Mouse (Mus musculus) limb, embryonic 10.5 days (tissue): ENCODE data around the gene Dennd4c. TPM values are rescaled to one million over a fixed set of nuclear protein-coding genes. Genes with fewer than 3 reads are reported as not detected.
"Not testable (repeated sequence)": the region's sequence is repeated elsewhere in the genome, so short reads cannot be mapped to it uniquely, and the experiment has no call there.

Source experiments
- DNase-seq: peaks from one replicate; pipeline ENCODE4 v3.0.0-alpha.2; 2017; ENCODE audit warnings: low spot score
- H3K27ac ChIP-seq: fragments of 300-500 bp; sonication (generic); 2 replicates; pipeline ENCODE4 v1.5.1; 2016; ENCODE audit warnings: mild to moderate bottlenecking
- H3K27me3 ChIP-seq: fragments of 300-500 bp; sonication (generic); 2 replicates; pipeline ENCODE4 v1.6.1; 2016; ENCODE audit warnings: low read depth, mild to moderate bottlenecking; ENCODE audit not compliant: poor library complexity, severe bottlenecking
- H3K36me3 ChIP-seq: fragments of 300-500 bp; sonication (generic); 2 replicates; pipeline ENCODE4 v1.6.1; 2016; ENCODE audit warnings: mild to moderate bottlenecking, moderate library complexity
- H3K4me1 ChIP-seq: fragments of 300-500 bp; sonication (generic); 2 replicates; pipeline ENCODE4 v1.6.1; 2016
- H3K4me3 ChIP-seq: fragments of 300-500 bp; sonication (generic); 2 replicates; pipeline ENCODE4 v1.5.1; 2016; ENCODE audit warnings: mild to moderate bottlenecking, moderate library complexity
- H3K9me3 ChIP-seq: fragments of 300-500 bp; sonication (generic); replicated peaks from 2 replicates; pipeline ENCODE4 v1.6.1; 2016; ENCODE audit warnings: mild to moderate bottlenecking
- WGBS: fragments of 180-500 bp; shearing (Covaris S2); methylation state at CpG from one replicate; pipeline ENCODE4 v1.1.7; 2016; 5-methylcytosine and 5-hydroxymethylcytosine counted together
- polyA plus RNA-seq: library from polyadenylated mRNA; unstranded; fragments of >200 nt; fragmentation: Nextera tagmentation; extraction: Ambion mirVana; gene quantifications from 2 replicates; pipeline ENCODE4 v1.2.1, GENCODE M21; 2016

Gene Dennd4c
- polyA plus RNA-seq, 1 experiment from 2014 or later: 7.1 TPM

- Histone ChIP-seq H3K36me3 (peaks cover 65% of the 10 kb centered on the region), H3K9me3 (no peaks in the 10 kb centered on the region), H3K4me3 (no peak overlapping the region), H3K4me1 (no peaks in the 10 kb centered on the region), H3K27me3 (no peaks in the 10 kb centered on the region), H3K27ac (no peak overlapping the region)
- no peak for DNase-seq
- WGBS: 99% methylated on average over 2 of the region's 2 CpGs
Measured at GRCm38 (mm10) chr4:86831896-86832295, 83.5 kb downstream of the Dennd4c start.

- H3K9me3 ChIP-seq, H3K4me1 ChIP-seq, H3K27ac ChIP-seq, H3K4me3 ChIP-seq, H3K27me3 ChIP-seq, DNase-seq: not testable (repeated sequence)
- 99% methylated on average over 2 of the region's 2 CpGs for WGBS
- H3K36me3 ChIP-seq: peaks cover 78% of the 10 kb centered on the region
Measured at GRCm38 (mm10) chr4:86841141-86841540, 92.8 kb downstream of the Dennd4c start.

GRCm38 (mm10) chr4:86845384-86845783 is 97.0 kb downstream of the Dennd4c start:
- WGBS: 95% methylated on average over 3 of the region's 3 CpGs
- H3K36me3 ChIP-seq: peaks cover 73% of the 10 kb centered on the region

GRCm38 (mm10) chr4:86847246-86847645 is 98.9 kb downstream of the Dennd4c start:
- WGBS: 99% methylated on average over 2 of the region's 2 CpGs
- H3K36me3 ChIP-seq: peaks cover 71% of the 10 kb centered on the region

More at GRCm38 (mm10) chr4:86845384-86845783, 97.0 kb downstream of the Dennd4c start:
- DNase-seq: no peak
- H3K27ac ChIP-seq: no peak overlapping the region
- no peaks in the 10 kb centered on the region for H3K9me3 ChIP-seq
- H3K4me1 ChIP-seq: no peaks in the 10 kb centered on the region
- H3K27me3 ChIP-seq: no peaks in the 10 kb centered on the region
- H3K4me3 ChIP-seq: no peak overlapping the region

GRCm38 (mm10) chr4:86851331-86851730 is 103.0 kb downstream of the Dennd4c start:
- H3K4me3 ChIP-seq: no peak overlapping the region
- WGBS: 81% methylated on average over 2 of the region's 2 CpGs
- no peaks in the 10 kb centered on the region for H3K27me3 ChIP-seq
- no peak overlapping the region for H3K27ac ChIP-seq
- 0 out of 2 replicates have a peak, but pooled peaks cover 2% of the 10 kb centered on the region for H3K4me1 ChIP-seq
- H3K36me3 ChIP-seq: peaks cover 73% of the 10 kb centered on the region
- no peaks in the 10 kb centered on the region for H3K9me3 ChIP-seq
- no peak for DNase-seq

More at GRCm38 (mm10) chr4:86847246-86847645, 98.9 kb downstream of the Dennd4c start:
- Histone ChIP-seq H3K9me3 (no peaks in the 10 kb centered on the region), H3K27ac (no peak overlapping the region), H3K27me3 (no peaks in the 10 kb centered on the region), H3K4me3 (no peak overlapping the region), H3K4me1 (no peaks in the 10 kb centered on the region)
- no peak for DNase-seq

- no peaks in the 10 kb centered on the region for H3K9me3 ChIP-seq
- no peak for DNase-seq
- no peak overlapping the region for H3K27ac ChIP-seq
- peaks cover 69% of the 10 kb centered on the region for H3K36me3 ChIP-seq
- H3K4me1 ChIP-seq: 0 out of 2 replicates have a peak, but pooled peaks cover 2% of the 10 kb centered on the region
- H3K4me3 ChIP-seq: no peak overlapping the region
- no peaks in the 10 kb centered on the region for H3K27me3 ChIP-seq
- 63% methylated on average over 3 of the region's 3 CpGs for WGBS
Measured at GRCm38 (mm10) chr4:86852018-86852417, 103.7 kb downstream of the Dennd4c start.

- no peaks in the 10 kb centered on the region for H3K27me3 ChIP-seq
- H3K4me1 ChIP-seq: peaks cover 6% of the 10 kb centered on the region
- H3K36me3 ChIP-seq: peaks cover 60% of the 10 kb centered on the region
- DNase-seq: no peak
- H3K9me3 ChIP-seq: no peaks in the 10 kb centered on the region
- no peak overlapping the region for H3K27ac ChIP-seq
- 86% methylated on average over 4 of the region's 4 CpGs for WGBS
- no peak overlapping the region for H3K4me3 ChIP-seq
Measured at GRCm38 (mm10) chr4:86852813-86853590, 104.6 kb downstream of the Dennd4c start.

- DNase-seq: no peak
- 2% methylated on average over 50 of the region's 50 CpGs for WGBS
- Histone ChIP-seq H3K4me1 (peaks cover 9% of the 10 kb centered on the region), H3K27me3 (no peaks in the 10 kb centered on the region), H3K4me3 (peak overlapping the region; percentile 99), H3K27ac (peak overlapping the region; percentile 100), H3K36me3 (peaks cover 46% of the 10 kb centered on the region), H3K9me3 (no peaks in the 10 kb centered on the region)
Measured at GRCm38 (mm10) chr4:86856304-86857112, 108.2 kb downstream of the Dennd4c start.

- Histone ChIP-seq H3K36me3 (peaks cover 37% of the 10 kb centered on the region), H3K27ac (peak within 1 kb of the TSS; percentile 100), H3K9me3 (no peaks in the 10 kb centered on the region), H3K4me1 (peaks cover 9% of the 10 kb centered on the region), H3K27me3 (no peaks in the 10 kb centered on the region), H3K4me3 (peak within 1 kb of the TSS; percentile 99)
- peak; percentile 94 for DNase-seq
- under 1% methylated on average over 68 of the region's 68 CpGs for WGBS
Measured at GRCm38 (mm10) chr4:86857113-86858069, 109.0 kb downstream of the Dennd4c start, which contains the start of gene Rps6. Gene Rps6 (minus strand): TSS chr4:86857412.

- H3K4me3 ChIP-seq: peak overlapping the region; percentile 99
- H3K27me3 ChIP-seq: no peaks in the 10 kb centered on the region
- DNase-seq: no peak
- H3K9me3 ChIP-seq: no peaks in the 10 kb centered on the region
- WGBS: 60% methylated on average over 12 of the region's 12 CpGs
- peaks cover 9% of the 10 kb centered on the region for H3K4me1 ChIP-seq
- H3K36me3 ChIP-seq: peaks cover 31% of the 10 kb centered on the region
- H3K27ac ChIP-seq: no peak overlapping the region
Measured at GRCm38 (mm10) chr4:86858070-86858440, 109.7 kb downstream of the Dennd4c start.

- Histone ChIP-seq H3K4me1 (no peaks in the 10 kb centered on the region), H3K27ac (no peak overlapping the region), H3K9me3 (no peaks in the 10 kb centered on the region), H3K27me3 (no peaks in the 10 kb centered on the region), H3K36me3 (no peaks in the 10 kb centered on the region), H3K4me3 (no peak overlapping the region)
- no peak for DNase-seq
- 84% methylated on average over 5 of the region's 5 CpGs for WGBS
Measured at GRCm38 (mm10) chr4:86864087-86864486, 115.7 kb downstream of the Dennd4c start.

GRCm38 (mm10) chr4:86871988-86872387 is 123.6 kb downstream of the Dennd4c start:
- no peak overlapping the region for H3K27ac ChIP-seq
- peaks cover 35% of the 10 kb centered on the region for H3K27me3 ChIP-seq
- no peak overlapping the region for H3K4me3 ChIP-seq
- DNase-seq: no peak
- no peaks in the 10 kb centered on the region for H3K36me3 ChIP-seq
- peaks cover 12% of the 10 kb centered on the region for H3K4me1 ChIP-seq
- H3K9me3 ChIP-seq: no peaks in the 10 kb centered on the region
